Mouse (Mus musculus) heart, adult 9 months (tissue): ENCODE measurements at regions not wholly inside any gene's neighbourhood (a gene's known extent, or its start where the extent isn't known, plus 50 kb on each side); places are given as distances from the start of the nearest gene placed in this dataset.

Source experiments
- DNase-seq, 2 experiments: peaks; one replicate each; pipeline ENCODE4 v3.0.0; 2022; ENCODE audit warnings: low spot score in 2 of 2

GRCm38 (mm10) chr13:42590415-42590814 lies 90.0 kb upstream of the Phactr1 start:
- DNase-seq = no peak

GRCm38 (mm10) chr13:42592945-42593344 lies 87.5 kb upstream of the Phactr1 start:
- no peak for DNase-seq

GRCm38 (mm10) chr13:42593488-42594170 lies 86.8 kb upstream of the Phactr1 start:
- DNase-seq = no peak

GRCm38 (mm10) chr13:42595180-42595579 lies 85.2 kb upstream of the Phactr1 start:
- DNase-seq = no peak

- DNase-seq = no peak
These were observed 82.6 kb upstream of the Phactr1 start for GRCm38 (mm10) chr13:42597781-42598180.

- DNase-seq = no peak
These were observed 77.1 kb upstream of the Phactr1 start for GRCm38 (mm10) chr13:42603308-42603707.

GRCm38 (mm10) chr13:42607735-42608134 lies 72.7 kb upstream of the Phactr1 start:
- no peak for DNase-seq

GRCm38 (mm10) chr13:42608963-42609362 lies 71.5 kb upstream of the Phactr1 start:
- DNase-seq = no peak

- DNase-seq = no peak
These were observed 67.1 kb upstream of the Phactr1 start for GRCm38 (mm10) chr13:42613326-42613725.

GRCm38 (mm10) chr13:42615826-42616225 lies 64.6 kb upstream of the Phactr1 start:
- DNase-seq = no peak

- DNase-seq = no peak
These were observed 63.2 kb upstream of the Phactr1 start for GRCm38 (mm10) chr13:42617225-42617624.

GRCm38 (mm10) chr13:42617844-42618243 lies 62.6 kb upstream of the Phactr1 start:
- DNase-seq = no peak

- no peak for DNase-seq
These were observed 60.7 kb upstream of the Phactr1 start for GRCm38 (mm10) chr13:42619555-42620280.

- no peak for DNase-seq
These were observed 56.9 kb upstream of the Phactr1 start for GRCm38 (mm10) chr13:42623491-42623890.
